19 mouse cellular contexts compared by ENCODE assay signal in genomic region chr10:67197829-67198228, GRCm38 (mm10).
A peak's percentile ranks its signal among the peaks of the same experiment; 100 is the strongest.
DNase-seq lines count a peak whose midpoint lies in the region; ATAC-seq and TF ChIP-seq lines count a peak whose summit lies in the region.
"Had no signal": no experiment of that assay in that cellular context is flagged by ENCODE, and none has a peak within 500 bp of the region (broad histone marks: within the 10 kb centered on the region; RNA-seq: fewer than 3 reads in every experiment).

No protein-coding gene starts in this region.

- peak; percentile 38 for DNase-seq in cerebellum, adult 11-12 months
- no peak for DNase-seq in cerebellum, postnatal 4 days (ENCODE audit: low spot score in 2 of 2)
- peak; percentile 13 for DNase-seq in heart, adult 11 months
- DNase-seq in midbrain, postnatal 0 days (ENCODE audit: low spot score), result peak; percentile 19
- DNase-seq in midbrain, embryonic 14.5 days, result no peak
- DNase-seq in cerebellum, postnatal 36 days, result peak; percentile 27 to 35
- DNase-seq in urinary bladder, postnatal 4 days (ENCODE audit: low spot score in 2 of 2), result no peak
- DNase-seq: adrenal gland, adult 2 months; adrenal gland, postnatal 25 days; gastrocnemius, postnatal 10 days; heart, adult 2 months; kidney, adult 18-20 months had no signal

- peaks cover 28% of the 10 kb centered on the region for H3K4me1 ChIP-seq in heart, embryonic 12.5 days (replicated peaks)
- no peaks in the 10 kb centered on the region for H3K4me1 ChIP-seq in midbrain, postnatal 0 days (ENCODE audit: insufficient read depth, low read length)
- peaks cover 8% of the 10 kb centered on the region for H3K4me1 ChIP-seq in midbrain, embryonic 14.5 days (ENCODE audit: control insufficient read depth, insufficient read depth, low read length)

- H3K9me3 ChIP-seq in heart, embryonic 12.5 days (replicated peaks), result no peaks in the 10 kb centered on the region
- H3K9me3 ChIP-seq in midbrain, postnatal 0 days (ENCODE audit: low read length), result no peaks in the 10 kb centered on the region
- H3K9me3 ChIP-seq in midbrain, embryonic 14.5 days (ENCODE audit: control insufficient read depth, low read length), result no peaks in the 10 kb centered on the region
- H3K9me3 ChIP-seq: embryonic facial prominence, embryonic 13.5 days; forebrain, embryonic 12.5 days; hindbrain, embryonic 10.5 days; intestine, embryonic 15.5 days had no signal

- ATAC-seq in heart, embryonic 12.5 days (ENCODE audit: insufficient number of reproducible peaks, low FRiP score), result no peak
- no peak for ATAC-seq in midbrain, postnatal 0 days (ENCODE audit: low FRiP score)
- ATAC-seq in midbrain, embryonic 14.5 days (ENCODE audit: low FRiP score, low TSS enrichment), result no peak
- ATAC-seq: intestine, embryonic 15.5 days had no signal

- no peak for TF ChIP-seq CTCF in midbrain, postnatal 0 days (IDR thresholded peaks at IDR 0.05)

- no peak overlapping the region for H3K4me3 ChIP-seq in heart, embryonic 12.5 days
- no peak overlapping the region for H3K4me3 ChIP-seq in midbrain, postnatal 0 days (ENCODE audit: low read depth, low read length)
- H3K4me3 ChIP-seq in midbrain, embryonic 14.5 days (replicated peaks; ENCODE audit: low read depth, low read length), result no peak overlapping the region
- H3K4me3 ChIP-seq: embryonic facial prominence, embryonic 13.5 days; forebrain, embryonic 12.5 days; heart, adult 2 months; hindbrain, embryonic 10.5 days; intestine, embryonic 15.5 days had no signal

- H3K27ac ChIP-seq in heart, embryonic 12.5 days (ENCODE audit: poor library complexity, severe bottlenecking), result no peak overlapping the region
- no peak overlapping the region for H3K27ac ChIP-seq in midbrain, postnatal 0 days (ENCODE audit: low read depth, low read length)
- no peak overlapping the region for H3K27ac ChIP-seq in midbrain, embryonic 14.5 days (replicated peaks; ENCODE audit: low read depth, low read length)
- H3K27ac ChIP-seq: forebrain, embryonic 12.5 days; heart, adult 2 months; hindbrain, embryonic 10.5 days; hindbrain, embryonic 14.5 days; intestine, embryonic 15.5 days had no signal

- H3K9ac ChIP-seq in heart, embryonic 12.5 days, result no peak overlapping the region
- no peak overlapping the region for H3K9ac ChIP-seq in midbrain, postnatal 0 days (replicated peaks; ENCODE audit: low read length, poor library complexity, severe bottlenecking)
- H3K9ac ChIP-seq in midbrain, embryonic 14.5 days (replicated peaks; ENCODE audit: low read length), result no peak overlapping the region
- H3K9ac ChIP-seq: embryonic facial prominence, embryonic 13.5 days; forebrain, embryonic 12.5 days; hindbrain, embryonic 14.5 days; intestine, embryonic 15.5 days had no signal

- H3K36me3 ChIP-seq in heart, embryonic 12.5 days, result peaks cover 20% of the 10 kb centered on the region
- H3K36me3 ChIP-seq in midbrain, postnatal 0 days (ENCODE audit: insufficient read depth, low read length), result no peaks in the 10 kb centered on the region
- H3K36me3 ChIP-seq in midbrain, embryonic 14.5 days (ENCODE audit: control insufficient read depth, insufficient read depth, low read length), result no peaks in the 10 kb centered on the region
- H3K36me3 ChIP-seq: forebrain, embryonic 12.5 days; intestine, embryonic 15.5 days had no signal

- WGBS in heart, embryonic 12.5 days, result 66% methylated on average over 2 of the region's 2 CpGs
- 61% methylated on average over 2 of the region's 2 CpGs for WGBS in midbrain, postnatal 0 days
- 85% methylated on average over 2 of the region's 2 CpGs for WGBS in midbrain, embryonic 14.5 days

- no peak overlapping the region for H3K4me2 ChIP-seq in heart, embryonic 12.5 days
- H3K4me2 ChIP-seq in midbrain, postnatal 0 days (ENCODE audit: low read depth, low read length, poor library complexity, severe bottlenecking), result no peak overlapping the region
- H3K4me2 ChIP-seq in midbrain, embryonic 14.5 days (ENCODE audit: low read length), result no peak overlapping the region
- H3K4me2 ChIP-seq: embryonic facial prominence, embryonic 13.5 days; forebrain, embryonic 12.5 days; heart, embryonic 11.5 days; hindbrain, embryonic 14.5 days; intestine, embryonic 15.5 days had no signal

- no peaks in the 10 kb centered on the region for H3K27me3 ChIP-seq in heart, embryonic 12.5 days (replicated peaks)
- H3K27me3 ChIP-seq in midbrain, postnatal 0 days (ENCODE audit: insufficient read depth, low read length), result no peaks in the 10 kb centered on the region
- H3K27me3 ChIP-seq in midbrain, embryonic 14.5 days (ENCODE audit: control insufficient read depth, insufficient read depth, low read length), result no peaks in the 10 kb centered on the region
- H3K27me3 ChIP-seq: embryonic facial prominence, embryonic 13.5 days; forebrain, embryonic 12.5 days; intestine, embryonic 15.5 days had no signal

Comparison
In these comparisons a context has a peak if more than half of its experiments do, and no peak if none do; other contexts are left out.
1. DNase-seq: peak in cerebellum, adult 11-12 months (single experiment), heart, adult 11 months (single experiment), midbrain, postnatal 0 days (single experiment) and cerebellum, postnatal 36 days (2 of 2); none in cerebellum, postnatal 4 days (0 of 2), midbrain, embryonic 14.5 days (single experiment) and urinary bladder, postnatal 4 days (0 of 2).